Mouse (Mus musculus) megakaryocyte progenitor cell, adult 5-6 weeks (primary cell): ENCODE measurements around the gene Dab2ip. TPM values are rescaled to one million over a fixed set of nuclear protein-coding genes. Genes with fewer than 3 reads are reported as not detected.

Experiments used
- ATAC-seq: replicated peaks from 2 replicates; pipeline ENCODE4 v1.8.0; 2016; ENCODE audit warnings: mild to moderate bottlenecking, moderate TSS enrichment, inconsistent platforms; ENCODE audit not compliant: poor library complexity
- total RNA-seq, 2 experiments: library from RNA; stranded (forward) in 1 of 2; stranded (reverse) in 1 of 2; fragments of 157-497, 149-512 nt in 1 of 2; fragments of 200-1000 nt in 1 of 2; gene quantifications; 2 replicates each; pipeline versions ENCODE4 v1.2.3 to v1.2.4; 2015 to 2017

Dab2ip gene
- total RNA-seq, 2 experiments from 2014 or later: 3.0 to 4.0 TPM

GRCm38 (mm10) chr2:35593889-35594288 lies 35.8 kb downstream of the Dab2ip start:
- no peak for ATAC-seq

- ATAC-seq: 0 out of 2 replicates have a peak, but pooled peaks have one; percentile 23
Measured at GRCm38 (mm10) chr2:35595102-35595501, 37.0 kb downstream of the Dab2ip start.

GRCm38 (mm10) chr2:35595718-35596117 lies 37.7 kb downstream of the Dab2ip start:
- ATAC-seq: no peak

GRCm38 (mm10) chr2:35596796-35597195 lies 38.7 kb downstream of the Dab2ip start:
- no peak for ATAC-seq

- no peak for ATAC-seq
Measured at GRCm38 (mm10) chr2:35598819-35599218, 40.8 kb downstream of the Dab2ip start.

GRCm38 (mm10) chr2:35601665-35602064 lies 43.6 kb downstream of the Dab2ip start:
- no peak for ATAC-seq

GRCm38 (mm10) chr2:35607476-35607875 lies 49.4 kb downstream of the Dab2ip start:
- no peak for ATAC-seq

DNA sequence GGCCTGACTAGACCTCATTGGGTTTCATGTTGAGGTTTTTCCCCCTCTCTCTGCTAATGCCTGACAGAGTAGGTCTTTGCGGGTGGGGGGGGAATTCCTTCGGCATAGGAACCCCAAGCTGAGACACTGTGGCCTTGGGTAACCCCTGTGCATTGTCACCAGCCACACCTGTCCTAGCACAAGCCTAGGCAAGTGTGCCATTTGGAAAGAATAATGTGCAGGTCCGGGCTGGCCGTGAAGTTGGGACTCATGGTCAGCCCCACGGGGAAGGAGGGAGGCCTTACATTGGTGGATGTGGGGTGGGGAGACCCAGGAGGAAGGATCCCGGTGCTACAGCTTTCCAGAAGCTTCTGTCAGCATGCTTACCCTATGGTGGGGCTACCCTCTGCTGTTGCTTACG lies 50.8 kb downstream of the Dab2ip start:
- no peak for ATAC-seq

DNA sequence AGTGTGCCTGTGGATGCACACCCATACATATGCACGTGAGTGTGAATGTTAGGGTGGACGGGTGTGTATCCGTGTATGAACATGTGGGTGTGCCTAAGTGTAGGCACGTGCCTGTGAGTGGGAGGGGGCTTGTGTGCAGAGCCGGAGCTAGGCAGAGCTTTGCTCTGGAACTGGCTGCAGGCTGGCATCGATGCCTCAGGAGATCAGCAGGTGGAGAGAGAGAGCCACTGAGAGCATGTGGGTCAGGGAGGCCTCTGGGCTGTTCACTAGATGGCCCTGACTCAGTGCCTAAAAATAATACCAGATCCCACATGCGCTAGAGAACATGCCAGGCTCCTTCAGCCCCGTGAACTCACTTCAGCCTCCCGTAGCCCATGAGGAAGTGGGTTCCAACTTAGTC lies 51.3 kb downstream of the Dab2ip start:
- ATAC-seq: peak; percentile 49

DNA sequence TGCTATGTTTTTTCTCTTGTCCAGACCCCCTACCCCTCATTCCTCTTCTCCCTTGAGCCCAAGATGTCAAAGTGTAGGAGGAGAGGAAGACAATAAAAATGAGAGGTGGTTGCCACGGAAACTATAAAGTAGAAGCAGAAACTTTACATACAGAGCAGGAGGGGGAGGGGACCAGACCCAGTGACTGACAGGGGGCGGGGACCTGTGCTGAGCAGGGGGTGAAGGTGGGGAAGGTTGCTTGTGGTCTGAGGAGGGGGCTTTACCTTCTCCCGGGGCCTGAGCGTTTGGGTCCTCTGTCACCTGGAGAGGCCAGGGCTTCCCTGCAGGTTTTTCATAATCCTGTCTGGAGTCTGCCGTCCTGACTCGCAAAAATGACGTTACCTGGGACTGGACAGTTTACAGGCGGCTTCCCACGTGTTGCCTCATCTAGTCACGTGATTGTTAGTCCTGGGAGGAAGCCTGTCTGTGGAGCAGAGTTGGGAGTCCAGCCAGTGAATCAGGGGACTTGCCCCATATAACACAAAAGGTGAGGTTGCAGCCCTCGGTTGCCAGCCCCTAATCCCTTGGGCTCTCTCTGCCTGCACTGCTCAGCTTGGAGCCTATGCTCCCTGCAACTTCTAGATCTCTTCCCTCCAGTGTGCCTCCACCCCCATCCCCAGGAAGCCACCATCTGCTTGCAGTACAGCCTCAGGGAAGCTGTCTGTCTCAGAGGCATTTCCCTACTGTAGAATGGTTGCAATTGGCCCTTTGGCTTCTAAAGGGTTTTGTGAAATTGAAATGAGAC lies 52.3 kb downstream of the Dab2ip start:
- no peak for ATAC-seq

- ATAC-seq: no peak
Measured at GRCm38 (mm10) chr2:35610976-35611375, 52.9 kb downstream of the Dab2ip start.

GRCm38 (mm10) chr2:35611645-35612044 lies 53.6 kb downstream of the Dab2ip start:
- ATAC-seq: no peak

GRCm38 (mm10) chr2:35612297-35612696 lies 54.2 kb downstream of the Dab2ip start:
- ATAC-seq: no peak

- ATAC-seq: no peak
Measured at GRCm38 (mm10) chr2:35613946-35614353, 55.9 kb downstream of the Dab2ip start.

GRCm38 (mm10) chr2:35614411-35614810 lies 56.3 kb downstream of the Dab2ip start:
- no peak for ATAC-seq

GRCm38 (mm10) chr2:35615366-35615765 lies 57.3 kb downstream of the Dab2ip start:
- ATAC-seq: no peak

GRCm38 (mm10) chr2:35615977-35616376 lies 57.9 kb downstream of the Dab2ip start:
- ATAC-seq: no peak

GRCm38 (mm10) chr2:35616891-35617658 lies 59.0 kb downstream of the Dab2ip start:
- ATAC-seq: no peak

DNA sequence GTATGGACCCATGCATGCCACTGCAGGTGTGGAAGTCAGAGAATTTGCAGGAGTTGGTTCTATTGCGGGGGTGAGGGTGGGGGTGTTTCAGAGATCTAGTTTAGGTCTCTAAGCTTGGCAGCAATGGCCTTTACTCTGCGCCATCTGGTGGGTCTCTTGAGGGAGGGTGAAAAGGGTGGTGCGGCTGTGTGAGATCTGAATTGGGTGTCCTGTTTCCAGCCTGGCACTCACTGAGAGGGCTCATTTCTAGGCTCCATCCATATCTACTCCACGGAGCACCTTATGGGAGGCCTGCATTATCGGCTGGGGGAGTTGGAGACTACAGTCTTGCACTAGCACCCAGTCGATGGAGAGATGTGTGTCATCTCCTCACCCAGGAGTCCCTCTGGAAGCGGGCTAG lies 60.9 kb downstream of the Dab2ip start:
- ATAC-seq: no peak

GRCm38 (mm10) chr2:35619532-35619931 lies 61.5 kb downstream of the Dab2ip start:
- no peak for ATAC-seq

DNA sequence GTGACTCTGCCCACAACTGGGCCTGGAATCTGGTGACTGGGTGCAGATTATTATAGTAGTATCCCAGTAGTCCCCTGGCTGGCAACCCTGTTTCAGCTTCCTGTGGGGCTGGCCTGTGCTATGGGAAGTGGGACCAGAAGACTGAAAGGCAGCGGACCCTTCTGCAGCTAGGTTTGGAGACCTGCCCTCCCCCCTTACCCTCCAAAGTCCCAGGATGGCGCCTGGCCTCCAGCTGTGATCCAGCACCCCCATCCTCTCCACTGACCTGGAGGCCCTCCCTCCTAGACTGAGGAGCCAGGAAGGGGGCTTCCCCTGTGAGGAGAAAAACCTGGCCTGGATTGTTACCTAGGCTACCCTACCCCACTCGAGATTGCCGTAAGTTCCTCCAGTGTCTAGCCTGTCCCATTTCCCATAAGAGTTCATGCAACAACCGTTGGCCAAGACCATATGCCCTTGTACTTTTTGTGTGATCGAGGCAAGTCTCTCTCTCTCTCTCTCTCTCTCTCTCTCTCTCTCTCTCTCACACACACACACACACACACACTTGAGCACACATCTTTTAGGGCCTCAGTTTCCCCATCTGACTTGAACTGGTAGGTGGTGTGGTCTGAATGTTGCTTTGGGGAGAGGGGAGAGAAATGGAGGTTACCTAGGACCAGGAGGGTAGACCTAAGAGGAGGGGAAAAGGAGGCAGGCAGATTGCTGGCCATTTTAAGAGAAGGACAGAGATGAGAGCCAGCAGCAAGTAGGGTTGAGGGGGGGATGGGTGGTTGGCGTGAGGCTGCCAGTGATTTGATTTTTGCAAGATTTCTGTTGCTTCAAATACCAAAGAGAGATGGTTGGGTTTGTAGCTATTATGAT lies 62.5 kb downstream of the Dab2ip start:
- ATAC-seq: no peak
